Mouse (Mus musculus): Measurements from ENCODE around the gene BC005561. TPM values are rescaled to one million over a fixed set of nuclear protein-coding genes. Genes with fewer than 3 reads are reported as not detected.
"Not testable (repeated sequence)": the region's sequence is repeated elsewhere in the genome, so short reads cannot be mapped to it uniquely, and the experiment has no call there.

The BC005561 gene
- polyA plus RNA-seq, 1 experiment from 2014 or later: 10.7 TPM

GRCm38 (mm10) chr5:104539331-104539730, 31.2 kb downstream of the BC005561 start:
- ATAC-seq (ENCODE audit: insufficient read depth, low FRiP score): no peak
- no peak overlapping the region for H3K4me2 ChIP-seq (ENCODE audit: low read depth, low read length)
- peaks cover 16% of the 10 kb centered on the region for H3K36me3 ChIP-seq (ENCODE audit: control insufficient read depth, insufficient read depth, low read length)
- H3K27me3 ChIP-seq (ENCODE audit: control insufficient read depth, insufficient read depth, low read length): no peaks in the 10 kb centered on the region
- no peak overlapping the region for H3K9ac ChIP-seq (ENCODE audit: low read length)
- no peak overlapping the region for H3K27ac ChIP-seq (ENCODE audit: low read length)
- H3K4me1 ChIP-seq (ENCODE audit: control insufficient read depth, insufficient read depth, low read length): no peaks in the 10 kb centered on the region
- no peak overlapping the region for H3K4me3 ChIP-seq (replicated peaks; ENCODE audit: low read length)
- WGBS: 91% methylated on average over 4 of the region's 4 CpGs
- H3K9me3 ChIP-seq (replicated peaks; ENCODE audit: control insufficient read depth, low read length): no peaks in the 10 kb centered on the region

GRCm38 (mm10) chr5:104568079-104568478, 59.9 kb downstream of the BC005561 start:
- H3K4me2 ChIP-seq (ENCODE audit: low read depth, low read length); ATAC-seq (ENCODE audit: insufficient read depth, low FRiP score); H3K27me3 ChIP-seq (ENCODE audit: control insufficient read depth, insufficient read depth, low read length); H3K9me3 ChIP-seq (replicated peaks; ENCODE audit: control insufficient read depth, low read length); H3K36me3 ChIP-seq (ENCODE audit: control insufficient read depth, insufficient read depth, low read length); H3K27ac ChIP-seq (ENCODE audit: low read length); H3K4me3 ChIP-seq (replicated peaks; ENCODE audit: low read length); H3K4me1 ChIP-seq (ENCODE audit: control insufficient read depth, insufficient read depth, low read length); H3K9ac ChIP-seq (ENCODE audit: low read length): not testable (repeated sequence)
- 47% methylated on average over 1 of the region's 1 CpGs for WGBS

- no peak overlapping the region; the same call in 1 of the 2 replicates for H3K9ac ChIP-seq (ENCODE audit: low read length)
- peaks cover 11% of the 10 kb centered on the region; the same call in 1 of the 2 replicates for H3K9me3 ChIP-seq (replicated peaks; ENCODE audit: control insufficient read depth, low read length)
- H3K4me1 ChIP-seq (ENCODE audit: control insufficient read depth, insufficient read depth, low read length): no peaks in the 10 kb centered on the region
- H3K27me3 ChIP-seq (ENCODE audit: control insufficient read depth, insufficient read depth, low read length): no peaks in the 10 kb centered on the region
- H3K4me2 ChIP-seq (ENCODE audit: low read depth, low read length): peak overlapping the region; percentile 48
- H3K27ac ChIP-seq (ENCODE audit: low read length): no peak overlapping the region
- peaks cover 10% of the 10 kb centered on the region for H3K36me3 ChIP-seq (ENCODE audit: control insufficient read depth, insufficient read depth, low read length)
- 47% methylated on average over 6 of the region's 6 CpGs for WGBS
- no peak for ATAC-seq (ENCODE audit: insufficient read depth, low FRiP score)
- H3K4me3 ChIP-seq (replicated peaks; ENCODE audit: low read length): peak overlapping the region; percentile 57; the same call in 1 of the 2 replicates
Measured at GRCm38 (mm10) chr5:104570766-104571165, 62.6 kb downstream of the BC005561 start.

- H3K36me3 ChIP-seq (ENCODE audit: control insufficient read depth, insufficient read depth, low read length): peaks cover 10% of the 10 kb centered on the region
- H3K27ac ChIP-seq (ENCODE audit: low read length): peak overlapping the region; percentile 79
- not testable (repeated sequence) for H3K4me1 ChIP-seq (ENCODE audit: control insufficient read depth, insufficient read depth, low read length); H3K27me3 ChIP-seq (ENCODE audit: control insufficient read depth, insufficient read depth, low read length)
- peak overlapping the region; percentile 73 for H3K9ac ChIP-seq (ENCODE audit: low read length)
- peak overlapping the region; percentile 57 for H3K4me3 ChIP-seq (replicated peaks; ENCODE audit: low read length)
- WGBS: under 1% methylated on average over 18 of the region's 19 CpGs
- peak overlapping the region; percentile 48 for H3K4me2 ChIP-seq (ENCODE audit: low read depth, low read length)
- peak; percentile 99 for ATAC-seq (ENCODE audit: insufficient read depth, low FRiP score)
- peaks cover 11% of the 10 kb centered on the region; the same call in 1 of the 2 replicates for H3K9me3 ChIP-seq (replicated peaks; ENCODE audit: control insufficient read depth, low read length)
Measured at GRCm38 (mm10) chr5:104571282-104571921, 63.2 kb downstream of the BC005561 start.

Other genes starting within 250 kb of the BC005561 start
- gene Ibsp, start 209.2 kb upstream of the BC005561 start, polyA plus RNA-seq (2015; fragmentation: Nextera tagmentation; extraction: Ambion mirVana): 0.28 and 0.81 TPM in 2 replicates
- gene Mepe, start 183.0 kb upstream of the BC005561 start, polyA plus RNA-seq (2015; fragmentation: Nextera tagmentation; extraction: Ambion mirVana): not detected in 2 replicates
- 126 and 136 TPM in 2 replicates for gene Spp1, start 73.2 kb upstream of the BC005561 start, polyA plus RNA-seq (2015; fragmentation: Nextera tagmentation; extraction: Ambion mirVana)
- 11.6 and 11.7 TPM in 2 replicates for gene Pkd2, start 48.9 kb upstream of the BC005561 start, polyA plus RNA-seq (2015; fragmentation: Nextera tagmentation; extraction: Ambion mirVana)